Mouse (Mus musculus) left cerebral cortex, postnatal 10 days (tissue): ENCODE data around the gene Mmd2. TPM values are rescaled to one million over a fixed set of nuclear protein-coding genes. Genes with fewer than 3 reads are reported as not detected.

ENCODE experiments used
- DNase-seq, 2 experiments: peaks; one replicate each; pipeline ENCODE4 v3.0.0; 2021 to 2022; ENCODE audit warnings: low spot score in 2 of 2, mixed read lengths in 1 of 2; ENCODE audit errors: extremely low spot score in 1 of 2
- intact Hi-C: fragments of 180-260 bp; cut with DNase I; formaldehyde crosslinking; loops from one replicate; pipeline ENCODE4 v1.15.1; 2025
- total RNA-seq, 2 experiments: library from RNA; stranded (reverse); gene quantifications; 2 replicates each; pipeline ENCODE4 v1.2.3; 2021

The Mmd2 gene
- total RNA-seq, 2 experiments from 2014 or later, result 119 to 123 TPM

- DNase-seq, result no peak
- intact Hi-C loops, result no loop called here
Observed at GRCm38 (mm10) chr5:142615638-142616037, 7.0 kb upstream of the Mmd2 start.

GRCm38 (mm10) chr5:142614513-142614912 is 5.9 kb upstream of the Mmd2 start:
- intact Hi-C loops, result no loop called here

GRCm38 (mm10) chr5:142610362-142610761 is 1.8 kb upstream of the Mmd2 start:
- intact Hi-C loops, result no loop called here

More at GRCm38 (mm10) chr5:142614513-142614912, 5.9 kb upstream of the Mmd2 start:
- DNase-seq, result no peak

GRCm38 (mm10) chr5:142608989-142609325 is 357 bp upstream of the Mmd2 start:
- no peak for DNase-seq
- intact Hi-C loops, result loop anchor here (2.0 kb wide), 1 partner anchor 28 kb away; no protein-coding TSS in a partner anchor

More at GRCm38 (mm10) chr5:142610362-142610761, 1.8 kb upstream of the Mmd2 start:
- DNase-seq, result no peak

GRCm38 (mm10) chr5:142605288-142605687 is 3.3 kb downstream of the Mmd2 start:
- intact Hi-C loops, result no loop called here
- no peak for DNase-seq

GRCm38 (mm10) chr5:142604379-142604778 is 4.2 kb downstream of the Mmd2 start:
- intact Hi-C loops, result no loop called here
- no peak for DNase-seq

- DNase-seq, result no peak
- intact Hi-C loops, result no loop called here
Observed at GRCm38 (mm10) chr5:142597648-142598390, 10.8 kb downstream of the Mmd2 start.

- DNase-seq, result peak in 1 of 2 experiments; percentile 50
- intact Hi-C loops, result no loop called here
Observed at GRCm38 (mm10) chr5:142596723-142597122, 11.9 kb downstream of the Mmd2 start.

- peak in 1 of 2 experiments; percentile 52 for DNase-seq
- intact Hi-C loops, result no loop called here
Observed at GRCm38 (mm10) chr5:142595698-142596097, 12.9 kb downstream of the Mmd2 start.

GRCm38 (mm10) chr5:142590953-142591616 is 17.5 kb downstream of the Mmd2 start:
- intact Hi-C loops, result no loop called here
- DNase-seq, result no peak

GRCm38 (mm10) chr5:142583616-142584126 is 24.9 kb downstream of the Mmd2 start:
- peak; percentile 78 to 79 for DNase-seq
- intact Hi-C loops, result no loop called here

- intact Hi-C loops, result loop anchor here (2.0 kb wide), 1 partner anchor 27 kb away; the partner anchor contains the start of gene Mmd2
Observed at GRCm38 (mm10) chr5:142581517-142581916, 27.1 kb downstream of the Mmd2 start.

GRCm38 (mm10) chr5:142578192-142578591 is 30.4 kb downstream of the Mmd2 start:
- no peak for DNase-seq
- intact Hi-C loops, result no loop called here

More at GRCm38 (mm10) chr5:142581517-142581916, 27.1 kb downstream of the Mmd2 start:
- DNase-seq, result peak; percentile 63 to 71

GRCm38 (mm10) chr5:142576832-142577231 is 31.8 kb downstream of the Mmd2 start:
- intact Hi-C loops, result no loop called here
- DNase-seq, result peak in 1 of 2 experiments; percentile 47

- intact Hi-C loops, result no loop called here
- no peak for DNase-seq
Observed at GRCm38 (mm10) chr5:142574323-142575057, 34.1 kb downstream of the Mmd2 start.

- intact Hi-C loops, result no loop called here
- no peak for DNase-seq
Observed at GRCm38 (mm10) chr5:142564606-142565005, 44.0 kb downstream of the Mmd2 start.

- no peak for DNase-seq
- intact Hi-C loops, result no loop called here
Observed at GRCm38 (mm10) chr5:142560261-142560660, 48.3 kb downstream of the Mmd2 start.

- intact Hi-C loops, result loop anchor here (2.0 to 5.0 kb wide), 2 partner anchors 63 to 160 kb away; no protein-coding TSS in a partner anchor
- peak; percentile 84 to 89 for DNase-seq
Observed at GRCm38 (mm10) chr5:142557397-142558067, 51.1 kb downstream of the Mmd2 start.
